14 mouse cellular contexts compared by ENCODE assay signal in the genomic region with DNA sequence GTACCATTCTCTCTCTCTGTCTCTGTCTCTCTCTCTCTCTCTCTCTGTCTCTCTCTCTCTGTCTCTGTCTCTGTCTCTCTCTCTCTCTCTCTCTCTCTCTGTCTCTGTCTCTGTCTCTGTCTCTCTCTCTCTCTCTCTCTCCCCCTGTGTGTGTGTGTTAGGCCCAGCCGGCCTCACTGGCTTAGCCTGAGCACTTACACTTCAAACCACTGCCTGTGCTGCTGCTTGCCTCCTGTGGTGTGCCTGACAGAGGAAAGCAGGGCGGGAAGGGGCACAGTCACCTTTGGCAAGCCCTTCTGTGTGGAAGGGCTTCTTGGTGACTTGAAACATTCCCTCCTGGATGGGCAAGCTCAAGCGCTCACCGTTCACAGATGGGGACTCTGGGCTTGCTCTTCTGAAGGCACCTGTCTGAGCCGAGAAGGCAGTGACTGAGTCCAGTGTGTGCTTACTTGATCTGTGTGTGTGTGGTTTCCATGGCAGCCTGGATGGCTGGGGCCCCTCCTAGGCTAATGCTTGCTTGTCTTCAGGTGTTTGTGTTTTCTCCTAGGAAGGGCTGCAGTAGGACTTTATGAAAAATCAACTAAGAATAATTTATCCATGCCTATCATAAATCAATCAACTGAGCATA. TPM values are rescaled to one million over a fixed set of nuclear protein-coding genes. Genes with fewer than 3 reads are reported as not detected.
DNase-seq lines count a peak whose midpoint lies in the region; ATAC-seq lines count a peak whose summit lies in the region.
"Had no signal": no experiment of that assay in that cellular context is flagged by ENCODE, and none has a peak within 500 bp of the region (broad histone marks: within the 10 kb centered on the region; RNA-seq: fewer than 3 reads in every experiment).

No protein-coding gene starts in this region.

- WGBS in kidney, embryonic 16.5 days = 56% methylated on average over 5 of the region's 5 CpGs
- 51% methylated on average over 5 of the region's 5 CpGs for WGBS in stomach, embryonic 15.5 days

- peaks cover 8% of the 10 kb centered on the region; the same call in 1 of the 2 replicates for H3K36me3 ChIP-seq in kidney, embryonic 16.5 days (ENCODE audit: insufficient read depth, low read length)
- peaks cover 44% of the 10 kb centered on the region for H3K36me3 ChIP-seq in erythroblast, embryonic 14.5 days (ENCODE audit: control insufficient read depth)
- H3K36me3 ChIP-seq in stomach, embryonic 15.5 days = no peaks in the 10 kb centered on the region

- H3K4me1 ChIP-seq in kidney, embryonic 16.5 days (ENCODE audit: insufficient read depth, low read length) = peaks cover 27% of the 10 kb centered on the region
- H3K4me1 ChIP-seq in erythroblast, embryonic 14.5 days (ENCODE audit: control insufficient read depth) = peaks cover 92% of the 10 kb centered on the region
- H3K4me1 ChIP-seq in stomach, embryonic 15.5 days = peaks cover 12% of the 10 kb centered on the region

- no peak overlapping the region for H3K27ac ChIP-seq in kidney, embryonic 16.5 days (ENCODE audit: low read length)
- no peak overlapping the region for H3K27ac ChIP-seq in stomach, embryonic 15.5 days
- H3K27ac ChIP-seq: forebrain, embryonic 15.5 days; neural tube, embryonic 13.5 days had no signal

- no peak overlapping the region for H3K4me2 ChIP-seq in kidney, embryonic 16.5 days (replicated peaks; ENCODE audit: low read depth, low read length)
- H3K4me2 ChIP-seq in stomach, embryonic 15.5 days = no peak overlapping the region
- H3K4me2 ChIP-seq: forebrain, embryonic 15.5 days; lung, embryonic 14.5 days; neural tube, embryonic 13.5 days had no signal

- no peak overlapping the region for H3K9ac ChIP-seq in kidney, embryonic 16.5 days (replicated peaks; ENCODE audit: low read length)
- H3K9ac ChIP-seq in stomach, embryonic 15.5 days = no peak overlapping the region
- H3K9ac ChIP-seq: forebrain, embryonic 15.5 days; lung, embryonic 14.5 days; neural tube, embryonic 13.5 days had no signal

- H3K27me3 ChIP-seq in kidney, embryonic 16.5 days (ENCODE audit: insufficient read depth, low read length) = no peaks in the 10 kb centered on the region
- no peaks in the 10 kb centered on the region for H3K27me3 ChIP-seq in erythroblast, embryonic 14.5 days (ENCODE audit: control insufficient read depth)
- no peaks in the 10 kb centered on the region for H3K27me3 ChIP-seq in stomach, embryonic 15.5 days (replicated peaks)
- H3K27me3 ChIP-seq: forebrain, embryonic 15.5 days; neural tube, embryonic 13.5 days had no signal

- ATAC-seq in kidney, embryonic 16.5 days (ENCODE audit: low FRiP score, low TSS enrichment) = peak; percentile 76
- ATAC-seq in stomach, embryonic 15.5 days (ENCODE audit: insufficient read depth, low FRiP score, low read depth) = peak; percentile 77
- ATAC-seq: forebrain, embryonic 15.5 days had no signal

- H3K4me3 ChIP-seq in kidney, embryonic 16.5 days (ENCODE audit: low read length) = no peak overlapping the region
- H3K4me3 ChIP-seq in erythroblast, embryonic 14.5 days (replicated peaks) = peak overlapping the region; percentile 53
- no peak overlapping the region for H3K4me3 ChIP-seq in stomach, embryonic 15.5 days (replicated peaks)
- H3K4me3 ChIP-seq: forebrain, embryonic 15.5 days; neural tube, embryonic 13.5 days had no signal

- no peak for DNase-seq in kidney, postnatal 36 days
- DNase-seq in liver = peak; percentile 76
- DNase-seq in ovary, adult 18-20 months (ENCODE audit: low spot score) = no peak
- no peak for DNase-seq in frontal cortex, adult 2 months (ENCODE audit: extremely low spot score in 1 of 2, low spot score in 1 of 2)
- DNase-seq: adrenal gland, postnatal 36 days; cerebellum, adult 11-12 months; heart, adult 11 months; kidney, postnatal 14 days; lung, embryonic 14.5 days had no signal

- no peaks in the 10 kb centered on the region for H3K9me3 ChIP-seq in kidney, embryonic 16.5 days (ENCODE audit: low read length)
- H3K9me3 ChIP-seq in erythroblast, embryonic 14.5 days (ENCODE audit: control insufficient read depth, low read length) = no peaks in the 10 kb centered on the region
- no peaks in the 10 kb centered on the region for H3K9me3 ChIP-seq in stomach, embryonic 15.5 days
- H3K9me3 ChIP-seq: forebrain, embryonic 15.5 days; neural tube, embryonic 13.5 days had no signal

RNA-seq across cellular contexts. Expression of a gene that starts 48.2 kb away (rescaled TPM):
- polyA plus RNA-seq in kidney, embryonic 16.5 days (2015; fragmentation: Nextera tagmentation; extraction: Ambion mirVana) = 44.7 and 44.9 TPM in 2 replicates
- polyA plus RNA-seq in erythroblast, embryonic 14.5 days (2012) = 0.60 and 0.78 TPM in 2 replicates
- polyA plus RNA-seq in stomach, embryonic 15.5 days (2015; fragmentation: Nextera tagmentation; extraction: Ambion mirVana) = 40.3 and 42.6 TPM in 2 replicates
- polyA plus RNA-seq in frontal cortex, adult 2 months (2012; rRNA removed) = 33.3 and 33.8 TPM in 2 replicates

Comparison
In these comparisons a context has a peak if more than half of its experiments do, and no peak if none do; other contexts are left out.
1. RNA of a gene that starts 48.2 kb away (polyA plus RNA-seq): 44.7 to 44.9 TPM in kidney, embryonic 16.5 days, 40.3 to 42.6 TPM in stomach, embryonic 15.5 days and 33.3 to 33.8 TPM in frontal cortex, adult 2 months; 0.60 to 0.78 TPM in erythroblast, embryonic 14.5 days; every median in the first group is over 10 times any median in the second.